ENCODE assay signal across 22 mouse cellular contexts in the genomic region with DNA sequence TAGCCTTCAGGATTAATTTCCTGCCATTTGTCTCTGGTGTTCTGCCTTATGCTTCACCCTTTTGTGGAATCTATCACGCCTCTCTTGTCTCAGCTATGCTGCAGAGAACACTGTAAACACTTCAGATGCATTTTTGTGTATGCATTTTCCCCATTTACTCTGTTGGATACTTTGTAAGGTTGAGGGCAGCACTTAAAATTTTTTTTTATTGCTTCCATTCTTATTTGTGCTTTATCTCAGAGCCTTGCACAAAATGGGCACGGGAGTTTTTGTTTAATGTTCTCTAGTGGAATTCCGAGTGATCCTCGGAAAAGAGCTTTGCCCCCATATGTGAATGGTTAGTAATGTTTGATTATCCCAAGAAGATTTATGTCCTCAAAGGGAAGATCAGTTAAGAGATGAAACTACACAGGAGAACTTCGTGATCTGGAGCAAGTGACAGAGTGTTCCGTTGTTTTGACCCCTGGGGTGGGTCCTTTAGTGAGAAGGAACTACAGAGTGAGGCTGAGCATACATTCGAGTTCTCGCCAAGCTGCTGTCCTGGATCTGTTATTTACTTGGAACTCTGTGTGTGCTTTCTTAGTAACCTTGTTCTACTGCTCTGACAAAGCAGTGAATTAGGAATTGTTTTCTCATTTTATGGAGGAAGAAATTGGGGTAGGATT.
DNase-seq lines count a peak whose midpoint lies in the region; ATAC-seq and TF ChIP-seq lines count a peak whose summit lies in the region.
"Had no signal": no experiment of that assay in that cellular context is flagged by ENCODE, and none has a peak within 500 bp of the region (broad histone marks: within the 10 kb centered on the region; RNA-seq: fewer than 3 reads in every experiment).

No protein-coding gene starts in this region.

- H3K4me2 ChIP-seq in kidney, embryonic 15.5 days: no peak overlapping the region
- no peak overlapping the region for H3K4me2 ChIP-seq in lung, embryonic 16.5 days (ENCODE audit: low read depth, low read length)
- H3K4me2 ChIP-seq in myocyte (ENCODE audit: low read depth): peak overlapping the region; percentile 8
- no peak overlapping the region for H3K4me2 ChIP-seq in hindbrain, embryonic 13.5 days
- H3K4me2 ChIP-seq in midbrain, embryonic 13.5 days (replicated peaks): no peak overlapping the region
- H3K4me2 ChIP-seq: forebrain, embryonic 12.5 days; heart, embryonic 12.5 days; neural tube, embryonic 12.5 days had no signal

- 49% methylated on average over 8 of the region's 8 CpGs for whole genome bisulfite sequencing in kidney, embryonic 15.5 days
- WGBS in lung, embryonic 16.5 days: 34% methylated on average over 8 of the region's 8 CpGs
- WGBS in hindbrain, embryonic 13.5 days: 92% methylated on average over 8 of the region's 8 CpGs
- WGBS in midbrain, embryonic 13.5 days: 89% methylated on average over 8 of the region's 8 CpGs

- no peak overlapping the region for H3ac ChIP-seq in myocyte (ENCODE audit: control insufficient read depth, insufficient read length)

- H3K36me3 ChIP-seq in kidney, embryonic 15.5 days: no peaks in the 10 kb centered on the region
- no peaks in the 10 kb centered on the region for H3K36me3 ChIP-seq in lung, embryonic 16.5 days (ENCODE audit: control insufficient read depth, insufficient read depth, low read length)
- no peaks in the 10 kb centered on the region for H3K36me3 ChIP-seq in myocyte (ENCODE audit: control insufficient read depth, insufficient read depth)
- H3K36me3 ChIP-seq in hindbrain, embryonic 13.5 days: no peaks in the 10 kb centered on the region
- no peaks in the 10 kb centered on the region for H3K36me3 ChIP-seq in midbrain, embryonic 13.5 days
- H3K36me3 ChIP-seq: forebrain, embryonic 12.5 days; G1E; heart, embryonic 12.5 days; neural tube, embryonic 12.5 days had no signal

- TF ChIP-seq POLR2A in myocyte (IDR thresholded peaks at IDR 0.05; ENCODE audit: insufficient read length, low read depth): no peak

- no peak for ATAC-seq in kidney, embryonic 15.5 days (replicated peaks; ENCODE audit: low FRiP score)
- peak; percentile 8; the same call in 1 of the 2 replicates for ATAC-seq in lung, embryonic 16.5 days (ENCODE audit: low read depth)
- ATAC-seq in hindbrain, embryonic 13.5 days (ENCODE audit: low FRiP score): no peak
- ATAC-seq in midbrain, embryonic 13.5 days: no peak
- ATAC-seq: activated CD4-positive, CD25-positive, alpha-beta regulatory T cell, adult 4 months had no signal

- 0 out of 2 replicates have a peak overlapping the region, but pooled peaks have one; percentile 4 for H3K27ac ChIP-seq in kidney, embryonic 15.5 days
- H3K27ac ChIP-seq in lung, embryonic 16.5 days (ENCODE audit: low read length): peak overlapping the region; percentile 72
- H3K27ac ChIP-seq in hindbrain, embryonic 13.5 days: no peak overlapping the region
- H3K27ac ChIP-seq in midbrain, embryonic 13.5 days: no peak overlapping the region
- H3K27ac ChIP-seq: embryonic facial prominence, embryonic 10.5 days; forebrain, embryonic 12.5 days; hindbrain, embryonic 10.5 days; left cerebral cortex, adult 2 months; neural tube, embryonic 12.5 days had no signal

- H3K4me1 ChIP-seq in kidney, embryonic 15.5 days: peaks cover 35% of the 10 kb centered on the region
- H3K4me1 ChIP-seq in lung, embryonic 16.5 days (replicated peaks; ENCODE audit: control insufficient read depth, insufficient read depth, low read length): peaks cover 43% of the 10 kb centered on the region
- no peaks in the 10 kb centered on the region for H3K4me1 ChIP-seq in hindbrain, embryonic 13.5 days (replicated peaks)
- H3K4me1 ChIP-seq in midbrain, embryonic 13.5 days (replicated peaks): no peaks in the 10 kb centered on the region
- H3K4me1 ChIP-seq: neural tube, embryonic 12.5 days had no signal

- no peak overlapping the region for H3K4me3 ChIP-seq in kidney, embryonic 15.5 days (replicated peaks)
- H3K4me3 ChIP-seq in lung, embryonic 16.5 days (ENCODE audit: low read length): no peak overlapping the region
- H3K4me3 ChIP-seq in myocyte: no peak overlapping the region
- no peak overlapping the region for H3K4me3 ChIP-seq in hindbrain, embryonic 13.5 days
- H3K4me3 ChIP-seq in midbrain, embryonic 13.5 days (replicated peaks): no peak overlapping the region
- H3K4me3 ChIP-seq: embryonic facial prominence, embryonic 10.5 days; forebrain, embryonic 12.5 days; heart, embryonic 12.5 days; hindbrain, embryonic 10.5 days; left cerebral cortex, adult 2 months; neural tube, embryonic 12.5 days had no signal

- peaks cover 80% of the 10 kb centered on the region for H3K79me2 ChIP-seq in myocyte (ENCODE audit: control insufficient read depth, insufficient read depth)

- H3K27me3 ChIP-seq in kidney, embryonic 15.5 days: no peaks in the 10 kb centered on the region
- no peaks in the 10 kb centered on the region for H3K27me3 ChIP-seq in lung, embryonic 16.5 days (ENCODE audit: control insufficient read depth, insufficient read depth, low read depth, low read length)
- H3K27me3 ChIP-seq in myocyte (ENCODE audit: control insufficient read depth, insufficient read depth, insufficient read length): no peaks in the 10 kb centered on the region
- no peaks in the 10 kb centered on the region for H3K27me3 ChIP-seq in hindbrain, embryonic 13.5 days
- H3K27me3 ChIP-seq in midbrain, embryonic 13.5 days: no peaks in the 10 kb centered on the region
- H3K27me3 ChIP-seq: forebrain, embryonic 12.5 days; heart, embryonic 12.5 days; neural tube, embryonic 12.5 days had no signal

- H3K9ac ChIP-seq in kidney, embryonic 15.5 days: no peak overlapping the region
- no peak overlapping the region for H3K9ac ChIP-seq in lung, embryonic 16.5 days (ENCODE audit: low read length)
- H3K9ac ChIP-seq in hindbrain, embryonic 13.5 days: no peak overlapping the region
- no peak overlapping the region for H3K9ac ChIP-seq in midbrain, embryonic 13.5 days (replicated peaks)
- H3K9ac ChIP-seq: forebrain, embryonic 12.5 days; heart, embryonic 12.5 days; neural tube, embryonic 12.5 days had no signal

- no peaks in the 10 kb centered on the region for H3K9me3 ChIP-seq in kidney, embryonic 15.5 days (replicated peaks)
- H3K9me3 ChIP-seq in lung, embryonic 16.5 days (ENCODE audit: control insufficient read depth, low read length): no peaks in the 10 kb centered on the region
- H3K9me3 ChIP-seq in hindbrain, embryonic 13.5 days: no peaks in the 10 kb centered on the region
- no peaks in the 10 kb centered on the region for H3K9me3 ChIP-seq in midbrain, embryonic 13.5 days
- H3K9me3 ChIP-seq: embryonic facial prominence, embryonic 10.5 days; forebrain, embryonic 12.5 days; G1E; heart, embryonic 12.5 days; hindbrain, embryonic 10.5 days; neural tube, embryonic 12.5 days had no signal

- peak; percentile 37 for DNase-seq in gastrocnemius, postnatal 25 days
- DNase-seq in gastrocnemius, adult 8-10 months (ENCODE audit: low spot score in 2 of 2): no peak
- DNase-seq in kidney, postnatal 10 days: no peak
- DNase-seq: adrenal gland, postnatal 10 days; cerebellum, adult 9-10 months; gastrocnemius, postnatal 36 days; left cerebral cortex, postnatal 4 days; right cerebral cortex, postnatal 4 days; thymus, adult 2 months had no signal

TF ChIP-seq in myocyte, 11 proteins besides CTCF, POLR2A, EP300 and RAD21:
- TF ChIP-seq TCF3 (IDR thresholded peaks at IDR 0.05; ENCODE audit: insufficient read length, low read depth) (no peak), POLR2AphosphoS2 (IDR thresholded peaks at IDR 0.05; ENCODE audit: insufficient read length, low read depth) (no peak), TCF12 (IDR thresholded peaks at IDR 0.05; ENCODE audit: insufficient read depth, poor library complexity, severe bottlenecking) (no peak), MAX (IDR thresholded peaks at IDR 0.05; ENCODE audit: low read depth) (no peak), REST (IDR thresholded peaks at IDR 0.05; ENCODE audit: insufficient read depth, insufficient read length) (no peak), USF1 (IDR thresholded peaks at IDR 0.05; ENCODE audit: low read depth) (no peak), CEBPB (IDR thresholded peaks at IDR 0.05; ENCODE audit: insufficient read depth, poor library complexity, severe bottlenecking) (no peak), SRF (IDR thresholded peaks at IDR 0.05; ENCODE audit: control insufficient read depth, insufficient read length, low read depth) (no peak), E2F4 (IDR thresholded peaks at IDR 0.05; ENCODE audit: insufficient read depth) (no peak), MYOD1 (IDR thresholded peaks at IDR 0.05; ENCODE audit: control insufficient read depth in 1 of 3, insufficient read length in 2 of 3, low read depth in 2 of 3) (no peak)

Comparison
In these comparisons a context has a peak if more than half of its experiments do, and no peak if none do; other contexts are left out.
1. H3K27ac ChIP-seq: peak in kidney, embryonic 15.5 days (single experiment) and lung, embryonic 16.5 days (single experiment); none in hindbrain, embryonic 13.5 days (single experiment) and midbrain, embryonic 13.5 days (single experiment).